In genomic region chr5:102626671-102627070, GRCm38 (mm10) we compare ENCODE assay signal across 16 mouse cellular contexts.
"Had no signal": no experiment of that assay in that cellular context is flagged by ENCODE, and none has a peak within 500 bp of the region (broad histone marks: within the 10 kb centered on the region; RNA-seq: fewer than 3 reads in every experiment).

No protein-coding gene starts in this region.

- H3K4me2 ChIP-seq: liver, embryonic 12.5 days; liver, embryonic 15.5 days; midbrain, embryonic 12.5 days; neural tube, embryonic 13.5 days; stomach, embryonic 15.5 days had no signal

- DNase-seq: layer of hippocampus, postnatal 36 days; lung, adult 18-20 months; retina, postnatal 1 day; right cerebral cortex, postnatal 25 days; spleen, adult 18-20 months; thymus, postnatal 25 days had no signal

- H3K9me3 ChIP-seq: liver, embryonic 12.5 days; liver, embryonic 15.5 days; midbrain, embryonic 12.5 days; neural tube, embryonic 13.5 days; stomach, embryonic 15.5 days had no signal

- H3K36me3 ChIP-seq: liver, embryonic 12.5 days; liver, embryonic 15.5 days; midbrain, embryonic 12.5 days; neural tube, embryonic 13.5 days; stomach, embryonic 15.5 days had no signal

- H3K9ac ChIP-seq: liver, embryonic 12.5 days; liver, embryonic 15.5 days; midbrain, embryonic 12.5 days; neural tube, embryonic 13.5 days; stomach, embryonic 15.5 days had no signal

- H3K4me1 ChIP-seq: liver, embryonic 12.5 days; liver, embryonic 15.5 days; midbrain, embryonic 12.5 days; neural tube, embryonic 13.5 days; stomach, embryonic 15.5 days had no signal

- H3K27me3 ChIP-seq: liver, embryonic 12.5 days; liver, embryonic 15.5 days; midbrain, embryonic 12.5 days; neural tube, embryonic 13.5 days; stomach, embryonic 15.5 days had no signal

- ATAC-seq: intestine, postnatal 0 days; liver, embryonic 12.5 days; midbrain, embryonic 16.5 days had no signal

- H3K4me3 ChIP-seq: left cerebral cortex, adult 2 months; liver, embryonic 12.5 days; liver, embryonic 15.5 days; midbrain, embryonic 12.5 days; myocyte; neural tube, embryonic 13.5 days; stomach, embryonic 15.5 days had no signal

- H3K27ac ChIP-seq: left cerebral cortex, adult 2 months; liver, embryonic 12.5 days; liver, embryonic 15.5 days; macrophage; midbrain, embryonic 12.5 days; neural tube, embryonic 13.5 days; stomach, embryonic 15.5 days had no signal
